Mouse (Mus musculus) liver, embryonic 16.5 days (tissue): ENCODE measurements around the gene Pla2g1b. TPM values are rescaled to one million over a fixed set of nuclear protein-coding genes. Genes with fewer than 3 reads are reported as not detected.
"Not testable (repeated sequence)": the region's sequence is repeated elsewhere in the genome, so short reads cannot be mapped to it uniquely, and the experiment has no call there.

ENCODE experiments used
- ATAC-seq: fragments of 200-750 bp; cut with Nextera tagmentation; 2 replicates; pipeline ENCODE4 v1.8.0; 2017; ENCODE audit warnings: low read depth, mild to moderate bottlenecking, moderate number of reproducible peaks, moderate library complexity
- H3K27ac ChIP-seq: fragments of 300-500 bp; sonication (generic); 2 replicates; pipeline ENCODE4 v1.5.1; 2014; ENCODE audit warnings: mild to moderate bottlenecking, low read length
- H3K27me3 ChIP-seq: fragments of 300-500 bp; sonication (generic); 2 replicates; pipeline ENCODE4 v1.6.1; 2014; ENCODE audit warnings: low read depth, low read length, mixed read lengths; ENCODE audit not compliant: control insufficient read depth, insufficient read depth
- H3K36me3 ChIP-seq: fragments of 300-500 bp; sonication (generic); 2 replicates; pipeline ENCODE4 v1.6.1; 2014; ENCODE audit warnings: mild to moderate bottlenecking; ENCODE audit not compliant: control insufficient read depth, insufficient read depth
- H3K4me1 ChIP-seq: fragments of 300-500 bp; sonication (generic); 2 replicates; pipeline ENCODE4 v1.6.1; 2014; ENCODE audit warnings: low read depth, low read length, mixed read lengths; ENCODE audit not compliant: control insufficient read depth
- H3K4me2 ChIP-seq: fragments of 300-500 bp; sonication (generic); 2 replicates; pipeline ENCODE4 v1.6.1; 2014; ENCODE audit warnings: low read depth, low read length, mixed read lengths
- H3K4me3 ChIP-seq: fragments of 300-500 bp; sonication (generic); 2 replicates; pipeline ENCODE4 v1.5.1; 2014; ENCODE audit warnings: low read depth, mild to moderate bottlenecking, low read length
- H3K9ac ChIP-seq: fragments of 300-500 bp; sonication (generic); 2 replicates; pipeline ENCODE4 v1.6.1; 2014; ENCODE audit warnings: low read depth, low read length
- H3K9me3 ChIP-seq: fragments of 300-500 bp; sonication (generic); replicated peaks from 2 replicates; pipeline ENCODE4 v1.6.1; 2016; ENCODE audit warnings: low read length; ENCODE audit not compliant: control insufficient read depth
- WGBS: fragments of 180-500 bp; shearing (Covaris S2); extraction: QIAGEN DNeasy Blood & Tissue Kit; methylation state at CpG from one replicate; pipeline ENCODE4 v1.1.7; 2014; ENCODE audit not compliant: insufficient replicate concordance; 5-methylcytosine and 5-hydroxymethylcytosine counted together
- polyA plus RNA-seq: library from polyadenylated mRNA; unstranded; fragments of >200 nt; fragmentation: Nextera tagmentation; extraction: Ambion mirVana; gene quantifications from 2 replicates; pipeline ENCODE4 v1.2.1, GENCODE M21; 2015

Gene Pla2g1b
- polyA plus RNA-seq, 1 experiment from 2014 or later: not detected

DNA sequence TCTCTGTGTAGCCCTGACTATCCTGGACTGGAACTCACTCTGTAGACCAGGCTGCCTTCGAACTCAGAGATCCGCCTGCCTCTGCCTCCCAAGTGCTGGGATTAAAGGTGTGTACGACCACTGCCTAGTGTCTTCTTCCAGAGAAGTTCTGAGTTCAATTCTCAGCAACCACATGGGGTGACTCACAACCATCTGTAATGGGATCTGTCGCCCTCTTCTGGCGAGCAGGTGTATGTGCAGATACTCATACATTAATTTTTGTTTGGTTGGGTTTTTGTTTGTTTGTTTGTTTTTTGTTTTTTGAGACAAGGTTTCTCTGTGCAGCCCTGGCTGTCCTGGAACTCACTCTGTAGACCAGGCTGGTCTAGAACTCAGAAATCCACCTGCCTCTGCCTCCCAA, 23.4 kb upstream of the Pla2g1b start:
- H3K4me1 ChIP-seq, H3K9me3 ChIP-seq, H3K4me3 ChIP-seq, H3K9ac ChIP-seq, H3K27ac ChIP-seq, H3K27me3 ChIP-seq, H3K4me2 ChIP-seq, ATAC-seq, H3K36me3 ChIP-seq: not testable (repeated sequence)
- WGBS: 38% methylated on average over 5 of the region's 5 CpGs

- 75% methylated on average over 11 of the region's 11 CpGs for WGBS
Measured at GRCm38 (mm10) chr5:115444130-115444529, 21.9 kb upstream of the Pla2g1b start.

DNA sequence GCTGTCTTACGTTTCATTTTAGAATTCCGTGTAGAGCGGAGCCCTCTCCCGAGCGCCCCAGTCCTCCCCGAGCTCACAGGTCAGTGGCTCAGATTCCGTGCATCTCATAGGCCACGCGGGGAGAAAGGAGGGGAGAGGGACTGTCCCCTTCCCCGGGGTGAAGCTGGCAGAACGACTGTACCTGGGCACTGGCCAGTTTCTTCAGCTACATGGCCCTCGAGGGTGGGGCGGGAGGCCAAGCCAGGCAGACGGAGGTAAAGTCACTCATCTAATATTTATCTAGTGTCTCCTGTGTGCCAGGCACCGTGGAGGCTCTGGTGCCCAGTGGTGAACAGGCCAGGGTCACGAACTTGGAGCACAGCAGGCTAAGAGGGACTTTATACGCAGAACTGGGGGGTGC, 19.0 kb upstream of the Pla2g1b start:
- no peak overlapping the region for H3K4me2 ChIP-seq
- no peaks in the 10 kb centered on the region for H3K27me3 ChIP-seq
- H3K36me3 ChIP-seq: no peaks in the 10 kb centered on the region
- H3K9ac ChIP-seq: no peak overlapping the region
- H3K27ac ChIP-seq: no peak overlapping the region
- H3K4me3 ChIP-seq: no peak overlapping the region
- ATAC-seq: no peak
- WGBS: 68% methylated on average over 17 of the region's 17 CpGs
- no peaks in the 10 kb centered on the region for H3K9me3 ChIP-seq
- H3K4me1 ChIP-seq: no peaks in the 10 kb centered on the region

More at GRCm38 (mm10) chr5:115444130-115444529, 21.9 kb upstream of the Pla2g1b start:
- Histone ChIP-seq H3K27me3 (no peaks in the 10 kb centered on the region), H3K27ac (no peak overlapping the region), H3K36me3 (no peaks in the 10 kb centered on the region), H3K9ac (no peak overlapping the region), H3K4me3 (no peak overlapping the region), H3K4me2 (no peak overlapping the region), H3K4me1 (no peaks in the 10 kb centered on the region), H3K9me3 (no peaks in the 10 kb centered on the region)
- no peak for ATAC-seq

DNA sequence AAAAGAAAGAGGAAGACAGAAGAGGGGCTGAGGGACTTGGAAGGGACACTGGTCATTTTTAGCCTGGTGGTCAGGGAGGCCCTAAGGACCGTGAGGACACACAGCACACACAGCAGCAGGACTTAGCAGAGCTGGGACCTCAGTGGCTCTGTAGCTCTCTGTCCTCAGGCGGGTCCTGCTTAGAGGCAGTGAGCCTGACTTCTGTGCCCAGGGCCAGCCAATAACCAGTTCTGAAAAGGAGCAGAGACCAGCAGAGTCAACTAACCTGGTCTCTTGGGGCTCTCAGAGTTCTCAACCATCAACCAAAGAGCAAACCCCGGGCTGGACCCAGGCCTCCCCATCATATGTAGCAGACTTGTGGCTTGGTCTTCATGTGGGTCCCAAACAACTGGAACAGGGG, 16.8 kb upstream of the Pla2g1b start:
- no peak for ATAC-seq
- Histone ChIP-seq H3K36me3 (no peaks in the 10 kb centered on the region), H3K27me3 (no peaks in the 10 kb centered on the region), H3K4me2 (no peak overlapping the region), H3K27ac (no peak overlapping the region), H3K9ac (no peak overlapping the region), H3K9me3 (no peaks in the 10 kb centered on the region), H3K4me3 (no peak overlapping the region), H3K4me1 (no peaks in the 10 kb centered on the region)
- 49% methylated on average over 3 of the region's 3 CpGs for WGBS

DNA sequence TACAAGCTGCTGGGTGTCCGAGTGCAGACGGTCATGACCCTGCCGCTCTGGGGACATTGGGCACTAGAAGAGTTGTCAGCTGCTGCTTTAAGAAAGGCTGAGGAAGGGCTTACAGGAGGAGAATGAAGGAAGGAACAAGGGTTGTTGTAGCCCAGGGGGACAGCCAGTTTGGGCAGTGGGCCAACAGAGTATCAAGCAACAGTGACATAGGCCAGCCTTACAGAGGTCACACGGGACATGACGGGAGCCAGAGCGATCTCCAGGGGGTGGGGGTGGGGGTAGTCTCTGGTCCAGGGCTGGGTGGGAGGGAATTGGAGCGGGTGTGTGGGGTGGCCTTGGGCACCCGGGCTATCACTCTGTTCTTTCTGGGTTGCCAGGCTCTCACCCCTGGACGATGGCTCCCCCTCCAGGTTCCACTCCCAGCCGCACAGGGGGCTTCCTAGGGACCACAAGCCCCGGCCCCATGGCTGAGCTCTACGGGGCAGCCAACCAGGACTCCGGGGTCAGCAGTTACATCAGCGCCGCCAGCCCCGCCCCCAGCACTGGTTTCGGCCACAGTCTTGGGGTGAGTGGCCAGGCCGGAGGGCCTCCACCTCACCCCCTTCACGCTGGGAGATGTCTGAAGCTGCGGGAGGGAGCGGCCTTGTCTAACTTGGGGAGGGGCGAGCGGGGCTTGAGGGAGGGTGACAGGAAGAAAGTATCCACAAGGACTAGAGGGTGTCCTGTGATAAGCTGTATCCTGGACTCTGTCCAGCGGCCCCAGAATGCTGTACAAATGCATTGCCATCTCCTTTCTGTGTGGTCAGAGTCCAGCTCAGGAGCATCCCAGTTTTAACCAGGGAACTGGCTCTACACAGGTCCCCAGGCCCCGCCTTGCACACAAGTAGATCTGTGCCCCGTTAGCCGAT, 15.4 kb upstream of the Pla2g1b start:
- 0 out of 2 replicates have a peak overlapping the region, but pooled peaks have one; percentile 3 for H3K4me2 ChIP-seq
- H3K9ac ChIP-seq: no peak overlapping the region
- H3K36me3 ChIP-seq: no peaks in the 10 kb centered on the region
- ATAC-seq: 0 out of 2 replicates have a peak, but pooled peaks have one; percentile 9
- 73% methylated on average over 27 of the region's 27 CpGs for WGBS
- no peaks in the 10 kb centered on the region for H3K27me3 ChIP-seq
- no peaks in the 10 kb centered on the region for H3K4me1 ChIP-seq
- no peak overlapping the region for H3K4me3 ChIP-seq
- H3K27ac ChIP-seq: no peak overlapping the region
- H3K9me3 ChIP-seq: no peaks in the 10 kb centered on the region

- no peak overlapping the region for H3K4me2 ChIP-seq
- no peaks in the 10 kb centered on the region for H3K36me3 ChIP-seq
- H3K4me3 ChIP-seq: no peak overlapping the region
- 69% methylated on average over 12 of the region's 12 CpGs for WGBS
- H3K27me3 ChIP-seq: peaks cover 2% of the 10 kb centered on the region
- no peak overlapping the region for H3K27ac ChIP-seq
- no peaks in the 10 kb centered on the region for H3K4me1 ChIP-seq
- no peak overlapping the region for H3K9ac ChIP-seq
- no peak for ATAC-seq
- no peaks in the 10 kb centered on the region for H3K9me3 ChIP-seq
Measured at GRCm38 (mm10) chr5:115454422-115455090, 11.5 kb upstream of the Pla2g1b start.

DNA sequence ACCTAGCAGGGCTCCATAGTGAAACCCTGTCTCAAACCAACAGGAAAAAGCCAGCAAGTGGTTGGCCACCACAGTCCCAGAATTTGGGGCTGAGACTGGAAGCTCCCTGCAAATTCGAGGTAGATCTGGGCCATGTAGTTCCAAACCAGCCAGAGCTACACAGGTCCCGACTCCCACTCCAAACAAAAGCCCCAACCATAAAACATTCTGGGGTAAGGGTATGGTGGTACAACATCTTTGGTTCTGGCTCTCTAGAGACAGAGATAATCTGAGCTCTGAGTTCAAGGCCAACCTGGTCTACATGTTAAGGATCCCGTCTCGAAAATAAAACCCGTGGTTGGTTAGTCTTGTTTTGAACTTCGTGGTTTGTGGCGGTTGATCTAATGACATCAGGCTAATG, 10.2 kb upstream of the Pla2g1b start:
- ATAC-seq: no peak
- Histone ChIP-seq H3K27ac (no peak overlapping the region), H3K9me3 (no peaks in the 10 kb centered on the region), H3K4me1 (no peaks in the 10 kb centered on the region), H3K4me3 (no peak overlapping the region), H3K9ac (no peak overlapping the region), H3K4me2 (no peak overlapping the region), H3K27me3 (peaks cover 2% of the 10 kb centered on the region), H3K36me3 (no peaks in the 10 kb centered on the region)
- WGBS: 56% methylated on average over 7 of the region's 7 CpGs

- H3K27ac ChIP-seq: no peak overlapping the region
- no peaks in the 10 kb centered on the region for H3K9me3 ChIP-seq
- no peaks in the 10 kb centered on the region for H3K36me3 ChIP-seq
- WGBS: 55% methylated on average over 13 of the region's 13 CpGs
- no peak overlapping the region for H3K4me2 ChIP-seq
- no peak for ATAC-seq
- H3K9ac ChIP-seq: no peak overlapping the region
- H3K27me3 ChIP-seq: peaks cover 2% of the 10 kb centered on the region
- no peak overlapping the region for H3K4me3 ChIP-seq
- H3K4me1 ChIP-seq: no peaks in the 10 kb centered on the region
Measured at GRCm38 (mm10) chr5:115458918-115459317, 7.1 kb upstream of the Pla2g1b start.
